In the genomic region with DNA sequence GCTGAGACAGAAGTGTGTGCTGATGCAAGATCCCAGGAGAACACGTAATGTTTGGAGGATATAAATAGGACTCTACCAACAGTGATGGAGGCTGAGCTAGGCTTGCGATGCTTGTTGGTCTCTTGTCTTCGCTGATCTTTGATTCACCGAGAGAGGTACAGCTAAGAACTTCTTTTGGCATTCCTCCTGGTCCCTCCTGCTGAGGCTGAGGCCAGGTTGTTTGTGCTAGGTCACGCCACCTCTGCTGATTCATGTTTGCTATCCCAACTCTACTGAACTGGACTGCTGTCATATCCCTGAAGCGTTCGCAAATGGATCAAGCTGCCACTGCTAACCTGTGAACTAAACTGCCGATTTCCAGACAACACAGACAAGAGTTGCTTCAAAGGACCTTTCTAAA, we compare ENCODE assay signal across 26 mouse cellular contexts. TPM values are rescaled to one million over a fixed set of nuclear protein-coding genes. Genes with fewer than 3 reads are reported as not detected.
DNase-seq lines count a peak whose midpoint lies in the region; ATAC-seq and TF ChIP-seq lines count a peak whose summit lies in the region.
"Had no signal": no experiment of that assay in that cellular context is flagged by ENCODE, and none has a peak within 500 bp of the region (broad histone marks: within the 10 kb centered on the region; RNA-seq: fewer than 3 reads in every experiment).

No protein-coding gene starts in this region.

- H3K9ac ChIP-seq in kidney, embryonic 16.5 days (replicated peaks; ENCODE audit: low read length): no peak overlapping the region
- no peak overlapping the region for H3K9ac ChIP-seq in ES-Bruce4 (ENCODE audit: low read depth, poor library complexity, severe bottlenecking)
- no peak overlapping the region for H3K9ac ChIP-seq in ES-E14 (ENCODE audit: insufficient read depth, low read depth, low read length, poor library complexity, severe bottlenecking)
- H3K9ac ChIP-seq in intestine, embryonic 15.5 days: no peak overlapping the region
- H3K9ac ChIP-seq: embryonic facial prominence, embryonic 12.5 days; forebrain, embryonic 13.5 days; forebrain, embryonic 15.5 days; forebrain, postnatal 0 days had no signal

- no peak overlapping the region for H3K4me3 ChIP-seq in kidney, adult 2 months (ENCODE audit: insufficient read depth, low read depth, low read length)
- H3K4me3 ChIP-seq in kidney, embryonic 16.5 days (ENCODE audit: low read length): no peak overlapping the region
- no peak overlapping the region for H3K4me3 ChIP-seq in ES-Bruce4 (ENCODE audit: low read depth, low read length)
- H3K4me3 ChIP-seq in ES-E14 (ENCODE audit: insufficient read depth in 1 of 2, low read depth in 1 of 2, low read length in 2 of 2, poor library complexity in 1 of 2, severe bottlenecking in 1 of 2): no peak overlapping the region
- no peak overlapping the region for H3K4me3 ChIP-seq in limb, embryonic 10.5 days
- H3K4me3 ChIP-seq in intestine, embryonic 15.5 days (replicated peaks): no peak overlapping the region
- H3K4me3 ChIP-seq: embryonic facial prominence, embryonic 10.5 days; embryonic facial prominence, embryonic 12.5 days; forebrain, embryonic 13.5 days; forebrain, embryonic 15.5 days had no signal

- H3K36me3 ChIP-seq in kidney, adult 2 months (ENCODE audit: control insufficient read depth, insufficient read depth, low read length): no peaks in the 10 kb centered on the region
- no peaks in the 10 kb centered on the region for H3K36me3 ChIP-seq in kidney, embryonic 16.5 days (ENCODE audit: insufficient read depth, low read length)
- H3K36me3 ChIP-seq in ES-Bruce4 (ENCODE audit: control insufficient read depth, insufficient read depth, low read length, poor library complexity, severe bottlenecking): no peaks in the 10 kb centered on the region
- H3K36me3 ChIP-seq in ES-E14 (ENCODE audit: control insufficient read depth, insufficient read depth, low read length, poor library complexity, severe bottlenecking): no peaks in the 10 kb centered on the region
- H3K36me3 ChIP-seq in limb, embryonic 10.5 days: no peaks in the 10 kb centered on the region
- H3K36me3 ChIP-seq in intestine, embryonic 15.5 days: no peaks in the 10 kb centered on the region
- H3K36me3 ChIP-seq: embryonic facial prominence, embryonic 10.5 days; embryonic facial prominence, embryonic 12.5 days; forebrain, embryonic 15.5 days had no signal

- TF ChIP-seq EP300 in ES-Bruce4 (IDR thresholded peaks at IDR 0.05; ENCODE audit: insufficient read depth, low read depth, low read length): no peak

- H3K4me2 ChIP-seq in kidney, embryonic 16.5 days (replicated peaks; ENCODE audit: low read depth, low read length): no peak overlapping the region
- H3K4me2 ChIP-seq in intestine, embryonic 15.5 days (replicated peaks): no peak overlapping the region
- H3K4me2 ChIP-seq: embryonic facial prominence, embryonic 12.5 days; forebrain, embryonic 13.5 days; forebrain, embryonic 15.5 days had no signal

- no peak for DNase-seq in kidney, adult 2 months
- no peak for DNase-seq in ES-E14 (ENCODE audit: low read depth, low spot score)
- no peak for DNase-seq in limb, embryonic 10.5 days (ENCODE audit: low spot score)
- no peak for DNase-seq in layer of hippocampus, adult 9-10 months (ENCODE audit: low spot score)
- DNase-seq: adrenal gland, adult 8-10 months; adrenal gland, postnatal 14 days; adrenal gland, postnatal 36 days; cerebellum, adult 11-12 months; cerebellum, adult 2 months; cerebellum, adult 9-10 months; cerebellum, postnatal 10 days; cerebellum, postnatal 25 days; forebrain, postnatal 0 days had no signal

- peak overlapping the region; percentile 53; the same call in 1 of the 2 replicates for H3K27ac ChIP-seq in kidney, adult 2 months (ENCODE audit: insufficient read depth, low read depth, low read length)
- no peak overlapping the region for H3K27ac ChIP-seq in kidney, embryonic 16.5 days (ENCODE audit: low read length)
- H3K27ac ChIP-seq in ES-Bruce4 (ENCODE audit: insufficient read depth, low read length): peak overlapping the region; percentile 61
- no peak overlapping the region; the same call in 1 of the 2 replicates for H3K27ac ChIP-seq in ES-E14 (ENCODE audit: insufficient read depth, low read depth, low read length, poor library complexity, severe bottlenecking)
- peak overlapping the region; percentile 46; the same call in 1 of the 2 replicates for H3K27ac ChIP-seq in limb, embryonic 10.5 days
- H3K27ac ChIP-seq in intestine, embryonic 15.5 days: no peak overlapping the region
- H3K27ac ChIP-seq: embryonic facial prominence, embryonic 10.5 days; embryonic facial prominence, embryonic 12.5 days; forebrain, embryonic 13.5 days; forebrain, embryonic 15.5 days had no signal

- WGBS in kidney, adult 2 months: 91% methylated on average over 8 of the region's 8 CpGs
- WGBS in kidney, embryonic 16.5 days: 93% methylated on average over 8 of the region's 8 CpGs
- WGBS in limb, embryonic 10.5 days: 91% methylated on average over 8 of the region's 8 CpGs
- 91% methylated on average over 8 of the region's 8 CpGs for WGBS in intestine, embryonic 15.5 days

- no peak for TF ChIP-seq CTCF in kidney, adult 2 months (conservative IDR thresholded peaks at IDR 0.05; ENCODE audit: insufficient read depth, insufficient read length, low read depth, low read length)
- TF ChIP-seq CTCF in ES-Bruce4 (IDR thresholded peaks at IDR 0.05; ENCODE audit: low read depth, low read length): no peak

- H3K27me3 ChIP-seq in kidney, adult 2 months (replicated peaks; ENCODE audit: control insufficient read depth, insufficient read depth, low read length): no peaks in the 10 kb centered on the region
- peaks cover 9% of the 10 kb centered on the region; the same call in 1 of the 2 replicates for H3K27me3 ChIP-seq in kidney, embryonic 16.5 days (ENCODE audit: insufficient read depth, low read length)
- H3K27me3 ChIP-seq in ES-Bruce4 (ENCODE audit: control insufficient read depth, insufficient read depth, low read length, poor library complexity, severe bottlenecking): no peaks in the 10 kb centered on the region
- peaks cover 15% of the 10 kb centered on the region for H3K27me3 ChIP-seq in limb, embryonic 10.5 days (ENCODE audit: low read depth, poor library complexity, severe bottlenecking)
- H3K27me3 ChIP-seq in intestine, embryonic 15.5 days (replicated peaks): 0 out of 2 replicates have a peak, but pooled peaks cover 3% of the 10 kb centered on the region
- H3K27me3 ChIP-seq: forebrain, embryonic 13.5 days had no signal

- no peak for TF ChIP-seq POLR2A in kidney, adult 2 months (IDR thresholded peaks at IDR 0.05; ENCODE audit: low read depth, low read length)
- no peak for TF ChIP-seq POLR2A in ES-Bruce4 (IDR thresholded peaks at IDR 0.05; ENCODE audit: insufficient read depth, low read length)

- no peak for ATAC-seq in kidney, embryonic 16.5 days (ENCODE audit: low FRiP score, low TSS enrichment)
- no peak for ATAC-seq in intestine, embryonic 15.5 days
- ATAC-seq in frontal cortex, adult (ENCODE audit: low TSS enrichment): no peak
- ATAC-seq: activated CD4-positive, CD25-positive, alpha-beta regulatory T cell, adult 4 months; forebrain, embryonic 13.5 days; forebrain, embryonic 15.5 days; forebrain, postnatal 0 days had no signal

- in situ Hi-C loops in ES-E14 (cut with MboI; ENCODE audit: low sequenced_read_pairs in 2 of 2, unreplicated experiment in 2 of 2): no loop called here

- H3K9me3 ChIP-seq in kidney, embryonic 16.5 days (ENCODE audit: low read length): no peaks in the 10 kb centered on the region
- no peaks in the 10 kb centered on the region for H3K9me3 ChIP-seq in ES-Bruce4 (replicated peaks; ENCODE audit: control insufficient read depth, insufficient read depth, low read length, poor library complexity, severe bottlenecking)
- no peaks in the 10 kb centered on the region for H3K9me3 ChIP-seq in ES-E14 (ENCODE audit: control insufficient read depth, insufficient read depth, low read depth, low read length)
- no peaks in the 10 kb centered on the region for H3K9me3 ChIP-seq in limb, embryonic 10.5 days (replicated peaks)
- no peaks in the 10 kb centered on the region for H3K9me3 ChIP-seq in intestine, embryonic 15.5 days
- H3K9me3 ChIP-seq: embryonic facial prominence, embryonic 10.5 days; embryonic facial prominence, embryonic 12.5 days; forebrain, embryonic 13.5 days; forebrain, embryonic 15.5 days had no signal

- no peaks in the 10 kb centered on the region for H3K4me1 ChIP-seq in kidney, adult 2 months (ENCODE audit: control insufficient read depth, insufficient read depth, low read length)
- peaks cover 11% of the 10 kb centered on the region; the same call in 1 of the 2 replicates for H3K4me1 ChIP-seq in kidney, embryonic 16.5 days (ENCODE audit: insufficient read depth, low read length)
- H3K4me1 ChIP-seq in ES-Bruce4 (ENCODE audit: control insufficient read depth, insufficient read depth, low read length) (no peaks in the 10 kb centered on the region), ES-E14 (ENCODE audit: control insufficient read depth in 2 of 2, insufficient read depth in 2 of 2, low read length in 2 of 2, poor library complexity in 1 of 2) (peaks cover 0 to 2% of the 10 kb centered on the region in 2 experiments; a peak in 1 of 4 replicates)
- peaks cover 14% of the 10 kb centered on the region for H3K4me1 ChIP-seq in limb, embryonic 10.5 days
- H3K4me1 ChIP-seq in intestine, embryonic 15.5 days (replicated peaks): peaks cover 12% of the 10 kb centered on the region; the same call in 1 of the 2 replicates

RNA-seq across cellular contexts. Expression of a gene that starts 3.3 kb away (rescaled TPM):
- polyA plus RNA-seq in kidney, adult 2 months (2012; rRNA removed): 0.05 TPM in 1 of 2 replicates, not detected in the other
- 0.06 TPM in 2 replicates for polyA plus RNA-seq in kidney, embryonic 16.5 days (2015; fragmentation: Nextera tagmentation; extraction: Ambion mirVana)
- polyA plus RNA-seq in ES-Bruce4 (2011; ENCODE audit: insufficient read depth, insufficient read length, low read depth, missing spikeins): not detected in 2 replicates
- not detected in 2 replicates for total RNA-seq in ES-E14 (2012; rRNA removed)
- polyA plus RNA-seq in limb, embryonic 10.5 days (2016; fragmentation: Nextera tagmentation; extraction: Ambion mirVana): not detected in 2 replicates
- not detected in 2 replicates for polyA plus RNA-seq in intestine, embryonic 15.5 days (2015; fragmentation: Nextera tagmentation; extraction: Ambion mirVana)
- total RNA-seq: adrenal gland, postnatal 14 days; MEL had no signal
- polyA plus RNA-seq: C2C12; embryonic facial prominence, embryonic 10.5 days; embryonic facial prominence, embryonic 12.5 days; forebrain, embryonic 11.5 days had no signal

RNA-seq across cellular contexts. Expression of a gene that starts 15.0 kb away (rescaled TPM):
- polyA plus RNA-seq in kidney, adult 2 months (2012; rRNA removed): 6.4 and 8.0 TPM in 2 replicates
- 20.5 and 21.0 TPM in 2 replicates for polyA plus RNA-seq in kidney, embryonic 16.5 days (2015; fragmentation: Nextera tagmentation; extraction: Ambion mirVana)
- 7.4 and 7.6 TPM in 2 replicates for polyA plus RNA-seq in ES-Bruce4 (2011; ENCODE audit: insufficient read depth, insufficient read length, low read depth, missing spikeins)
- 5.7 and 7.2 TPM in 2 replicates for total RNA-seq in ES-E14 (2012; rRNA removed)
- 19.0 and 27.5 TPM in 2 replicates for polyA plus RNA-seq in limb, embryonic 10.5 days (2016; fragmentation: Nextera tagmentation; extraction: Ambion mirVana)
- 9.8 and 10.7 TPM in 2 replicates for polyA plus RNA-seq in intestine, embryonic 15.5 days (2015; fragmentation: Nextera tagmentation; extraction: Ambion mirVana)

RNA-seq across cellular contexts. Expression of a gene that starts 15.1 kb away (rescaled TPM):
- 0.12 TPM in 1 of 2 replicates, not detected in the other for polyA plus RNA-seq in kidney, adult 2 months (2012; rRNA removed)
- 0.04 and 0.05 TPM in 2 replicates for polyA plus RNA-seq in kidney, embryonic 16.5 days (2015; fragmentation: Nextera tagmentation; extraction: Ambion mirVana)
- 7.9 and 10.4 TPM in 2 replicates for polyA plus RNA-seq in ES-Bruce4 (2011; ENCODE audit: insufficient read depth, insufficient read length, low read depth, missing spikeins)
- total RNA-seq in ES-E14 (2012; rRNA removed): 1.5 and 1.7 TPM in 2 replicates
- 0.05 and 0.09 TPM in 2 replicates for polyA plus RNA-seq in limb, embryonic 10.5 days (2016; fragmentation: Nextera tagmentation; extraction: Ambion mirVana)
- polyA plus RNA-seq in intestine, embryonic 15.5 days (2015; fragmentation: Nextera tagmentation; extraction: Ambion mirVana): 0.11 and 0.28 TPM in 2 replicates
- total RNA-seq: adrenal gland, adult 18-20 months; adrenal gland, adult 8-10 months; adrenal gland, postnatal 14 days; adrenal gland, postnatal 36 days had no signal

Comparison
In these comparisons a context has a peak if more than half of its experiments do, and no peak if none do; other contexts are left out.
1. H3K27ac ChIP-seq: peak in kidney, adult 2 months (single experiment), ES-Bruce4 (single experiment) and limb, embryonic 10.5 days (single experiment); none in kidney, embryonic 16.5 days (single experiment), ES-E14 (single experiment) and intestine, embryonic 15.5 days (single experiment).